Mouse (Mus musculus) frontal cortex, postnatal 14 days (tissue): ENCODE results near the gene Srcap.
A peak's percentile ranks its signal among the peaks of the same experiment; 100 is the strongest.
"Not testable (repeated sequence)": the region's sequence is repeated elsewhere in the genome, so short reads cannot be mapped to it uniquely, and the experiment has no call there.

Experiments
- DNase-seq, 2 experiments: peaks; one replicate each; pipeline ENCODE4 v3.0.0; 2022; ENCODE audit warnings: low spot score in 2 of 2

Srcap gene

DNA sequence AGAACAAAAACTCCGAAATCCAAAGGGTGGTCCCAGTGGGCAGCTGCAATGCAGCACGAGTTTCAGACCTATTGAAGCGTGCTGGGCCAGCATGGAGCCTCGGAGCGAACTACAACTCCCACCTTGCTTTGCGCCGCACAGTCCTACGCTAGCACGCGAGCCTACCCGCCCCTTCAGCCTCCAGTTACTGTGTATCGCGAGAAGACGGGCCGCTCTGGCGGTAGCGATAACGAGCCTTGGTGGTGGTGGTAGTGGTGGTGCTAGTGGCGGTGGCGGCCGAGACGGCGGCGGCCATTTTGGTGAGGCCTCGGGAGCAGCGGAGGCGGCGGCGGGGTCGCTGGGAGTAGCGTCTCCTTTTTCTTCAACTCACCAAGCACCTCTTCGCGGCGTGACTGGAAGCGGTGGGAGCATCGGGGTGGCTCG, at the start of gene Srcap:
Srcap (plus strand) TSS at position 176 of the 423 bp plus-strand sequence.
- DNase-seq, result peak; percentile 94 to 95

DNA sequence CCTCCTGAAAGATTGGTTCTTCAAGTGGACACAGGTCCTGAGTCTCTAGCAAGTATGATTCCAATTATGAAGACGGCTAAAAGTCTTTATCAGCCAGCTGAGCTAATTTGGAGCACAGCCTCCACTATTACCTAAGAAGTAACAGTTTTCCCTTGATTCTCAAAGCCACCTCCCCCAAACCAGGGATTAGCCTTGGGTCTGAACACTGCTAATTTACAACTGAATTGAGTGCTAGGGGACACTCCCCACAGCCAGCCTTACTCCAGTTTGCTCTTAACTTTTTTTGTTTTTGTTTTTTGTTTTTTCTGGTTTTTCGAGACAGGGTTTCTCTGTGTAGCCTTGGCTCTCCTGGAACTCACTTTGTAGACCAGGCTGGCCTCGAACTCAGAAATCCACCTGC, 46.6 kb upstream of the Srcap start:
- no peak for DNase-seq

DNA sequence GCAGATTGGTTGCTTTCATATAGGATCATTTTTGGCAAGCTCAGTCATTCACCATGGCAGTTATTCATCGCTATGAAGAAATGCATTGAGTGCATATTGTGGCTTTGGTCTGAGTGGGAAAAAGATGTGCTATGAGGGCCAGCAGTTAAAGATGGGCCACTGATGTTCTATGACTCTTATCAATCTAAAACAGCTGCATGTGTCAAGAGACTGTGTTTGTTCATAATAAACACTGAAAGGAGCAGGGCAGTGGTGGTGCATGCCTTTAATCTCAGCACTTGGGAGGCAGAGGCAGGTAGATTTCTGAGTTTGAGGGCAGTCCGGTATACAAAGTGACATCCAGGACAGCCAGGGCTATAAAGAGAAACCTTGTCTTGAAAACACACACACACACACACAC, 46.1 kb upstream of the Srcap start:
- not testable (repeated sequence) for DNase-seq

DNA sequence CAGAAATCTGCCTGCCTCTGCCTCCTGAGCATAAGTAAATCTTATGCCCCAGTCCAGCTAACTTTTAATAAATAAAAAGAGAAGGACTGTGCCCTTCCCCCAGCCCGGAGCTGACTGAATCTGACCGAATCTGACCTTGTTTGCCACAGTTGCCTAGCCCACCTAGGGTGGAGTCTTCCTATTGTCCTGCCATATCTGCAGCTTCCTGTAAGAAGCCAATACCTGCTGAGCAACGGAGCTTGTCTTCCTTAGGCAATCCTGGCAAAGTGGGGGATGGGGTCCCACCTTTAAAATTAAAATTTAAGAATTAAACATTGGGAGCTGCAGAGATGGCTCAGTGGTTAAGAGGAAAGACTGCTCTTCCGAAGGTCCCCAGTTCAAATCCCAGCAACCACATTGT, 45.2 kb upstream of the Srcap start:
- DNase-seq, result no peak

DNA sequence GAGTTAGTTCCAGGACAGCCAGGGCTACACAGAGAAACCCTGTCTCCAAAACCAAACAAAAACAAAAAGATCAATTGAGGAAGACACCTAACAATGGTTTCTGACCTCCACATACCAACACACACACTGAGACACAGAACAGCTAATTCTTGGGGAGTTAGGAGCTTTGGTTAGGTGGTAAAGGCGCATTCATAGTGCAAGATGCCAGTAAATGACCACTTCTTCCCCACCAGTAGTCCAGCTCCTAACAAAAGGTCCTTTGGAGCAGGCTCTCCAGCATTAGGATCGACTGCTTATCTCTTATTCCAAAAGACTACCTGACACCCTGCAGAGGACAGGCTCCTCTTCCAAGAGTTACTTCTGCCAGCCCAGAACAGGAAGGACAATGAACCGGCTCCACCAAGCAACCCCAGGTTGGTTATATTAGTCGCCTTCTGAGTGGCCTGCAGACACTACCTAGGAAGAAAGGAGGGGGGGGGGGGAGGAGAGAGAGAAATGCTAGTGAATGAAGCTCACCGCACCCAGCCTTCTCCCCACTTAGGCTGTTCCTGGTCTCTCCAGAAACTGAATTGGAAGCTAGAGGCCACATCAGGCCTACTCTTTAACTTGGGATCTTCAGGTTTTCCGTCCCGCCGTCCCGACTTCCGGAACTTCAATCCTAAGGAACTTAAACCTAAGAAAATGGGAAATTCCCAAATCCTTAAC, 41.6 kb upstream of the Srcap start:
- no peak for DNase-seq

DNA sequence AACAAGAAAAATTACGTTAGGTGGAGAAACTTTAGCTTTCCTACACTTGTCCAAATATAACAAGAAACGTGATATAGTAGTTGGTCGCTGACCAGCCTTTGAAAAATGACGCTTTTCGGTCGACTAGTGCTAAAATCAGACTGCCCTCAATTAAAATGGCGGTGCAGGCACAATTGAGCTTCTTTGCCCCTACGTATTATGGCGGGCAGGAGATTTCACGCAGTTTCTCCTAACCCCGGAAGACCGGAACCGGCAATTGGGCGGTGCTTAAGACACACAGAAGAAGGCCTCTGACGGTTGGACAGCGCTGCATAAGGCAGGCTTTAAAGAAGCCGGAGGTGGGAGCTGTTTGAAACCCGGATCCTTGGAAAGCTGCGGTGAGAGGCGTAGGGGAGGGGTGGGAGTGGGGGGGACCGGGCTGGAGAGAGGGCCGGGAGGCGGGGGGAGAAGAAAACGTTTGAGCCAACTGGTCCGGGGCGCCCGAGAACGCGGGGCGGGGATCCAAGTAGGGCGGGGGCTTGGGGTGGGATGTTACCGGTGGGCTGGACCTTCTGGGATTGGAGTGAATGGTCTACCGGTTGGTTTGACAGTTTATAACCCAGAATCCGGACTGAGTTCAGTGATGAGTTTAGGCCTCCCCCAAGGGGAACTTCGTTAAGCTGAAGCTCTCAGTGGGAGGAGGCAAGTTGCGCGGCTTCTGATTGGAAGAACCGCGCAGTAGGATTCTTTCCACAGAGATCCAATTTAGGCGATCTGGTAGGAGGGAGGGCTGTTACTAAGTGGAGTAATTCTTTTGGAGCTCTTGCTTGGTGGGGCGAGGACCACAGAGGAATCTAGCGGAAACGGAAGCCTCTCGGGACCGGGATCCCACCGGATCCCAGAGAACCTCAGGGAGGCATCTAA, 40.8 kb upstream of the Srcap start:
- DNase-seq, result peak; percentile 90 to 95

DNA sequence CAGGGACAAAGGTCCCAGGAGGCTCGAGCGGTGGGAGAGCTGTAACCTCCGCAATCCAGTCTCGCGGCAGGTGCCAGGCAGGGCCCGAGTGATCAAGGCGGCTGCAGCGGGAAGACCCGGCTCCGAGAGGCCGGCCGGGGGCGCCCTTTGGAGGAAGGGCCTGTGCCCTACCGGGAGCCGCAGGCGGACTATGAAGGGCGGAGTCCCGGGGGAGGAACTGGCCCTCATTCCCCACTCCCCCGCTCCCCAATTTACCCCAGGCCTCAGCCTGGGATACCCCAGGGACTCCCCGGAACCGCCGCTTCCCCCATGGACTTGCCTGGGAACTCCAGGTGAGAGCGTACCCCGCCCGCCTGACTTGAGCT, 40.2 kb upstream of the Srcap start:
- no peak for DNase-seq

DNA sequence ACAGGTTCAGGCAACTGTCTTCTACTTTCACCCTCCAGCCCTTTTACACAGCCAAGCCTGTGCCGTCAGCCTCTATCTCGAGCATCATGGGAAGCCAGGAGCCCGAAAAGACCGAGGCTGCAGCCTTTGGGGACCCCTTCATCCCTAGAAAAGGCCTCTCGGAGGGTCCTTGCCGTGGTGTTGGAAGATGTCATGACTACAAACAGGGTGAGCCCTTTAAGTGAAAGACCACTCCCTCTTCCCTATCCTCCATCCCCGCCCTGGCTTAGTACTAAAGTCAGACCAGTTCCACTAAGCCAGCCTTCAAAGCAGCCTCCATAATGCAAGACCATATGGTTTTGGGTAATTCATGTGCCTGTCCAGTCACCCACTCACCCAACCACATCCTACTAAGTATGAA, 39.7 kb upstream of the Srcap start:
- peak in 1 of 2 experiments; percentile 28 for DNase-seq

DNA sequence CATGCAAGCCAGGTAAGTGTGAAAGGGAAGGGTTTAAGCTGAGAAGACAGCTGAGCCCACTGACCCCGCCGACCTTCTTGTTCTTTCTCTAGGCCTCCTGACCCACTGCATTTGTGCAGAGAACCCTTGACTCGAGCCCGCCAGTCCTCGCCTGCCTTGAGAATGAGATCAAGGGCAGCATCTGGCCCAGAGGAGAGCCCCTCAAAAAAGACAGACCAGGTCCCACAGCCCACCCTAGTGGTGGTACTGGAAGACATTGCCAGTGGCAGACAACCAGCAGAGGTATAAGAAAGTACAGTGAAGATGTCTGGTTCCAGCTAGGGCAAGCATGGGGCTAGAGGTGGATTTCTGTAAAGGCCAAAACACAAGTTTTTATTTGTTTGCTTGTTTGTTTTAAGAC, 38.1 kb upstream of the Srcap start:
- no peak for DNase-seq

DNA sequence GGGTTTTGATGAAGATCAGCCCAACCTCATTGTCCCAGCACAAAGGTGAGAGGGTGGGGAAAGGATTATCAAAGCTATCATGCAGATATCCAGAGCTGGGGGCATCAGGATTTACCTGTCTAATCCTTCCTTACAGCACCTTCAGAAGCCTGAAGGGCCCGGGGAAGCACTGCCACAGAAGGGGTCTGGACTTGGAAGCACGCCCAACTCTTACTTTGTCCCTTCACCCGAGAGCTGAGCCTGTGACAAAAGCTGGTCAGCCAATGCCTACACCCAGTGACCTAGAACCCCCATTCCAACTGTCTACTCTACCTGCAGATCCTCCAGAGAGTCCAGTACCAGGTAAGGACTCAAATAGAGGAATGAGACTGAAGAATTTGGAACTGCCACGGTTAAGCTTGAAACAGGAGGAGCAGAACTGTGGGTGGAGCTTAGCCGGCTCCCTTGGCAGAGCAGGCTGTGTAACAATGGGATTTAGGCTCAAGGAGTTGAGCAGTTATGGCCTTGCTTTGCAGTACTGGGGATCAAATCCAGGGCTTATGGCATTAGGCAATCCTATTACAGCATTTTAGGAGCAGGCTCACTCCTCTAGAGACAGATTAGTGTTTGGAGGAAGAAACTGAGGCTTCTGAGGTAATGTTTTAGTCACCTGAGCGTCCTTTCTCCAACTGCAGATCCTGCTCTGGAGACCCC, 37.3 kb upstream of the Srcap start:
- DNase-seq, result no peak

DNA sequence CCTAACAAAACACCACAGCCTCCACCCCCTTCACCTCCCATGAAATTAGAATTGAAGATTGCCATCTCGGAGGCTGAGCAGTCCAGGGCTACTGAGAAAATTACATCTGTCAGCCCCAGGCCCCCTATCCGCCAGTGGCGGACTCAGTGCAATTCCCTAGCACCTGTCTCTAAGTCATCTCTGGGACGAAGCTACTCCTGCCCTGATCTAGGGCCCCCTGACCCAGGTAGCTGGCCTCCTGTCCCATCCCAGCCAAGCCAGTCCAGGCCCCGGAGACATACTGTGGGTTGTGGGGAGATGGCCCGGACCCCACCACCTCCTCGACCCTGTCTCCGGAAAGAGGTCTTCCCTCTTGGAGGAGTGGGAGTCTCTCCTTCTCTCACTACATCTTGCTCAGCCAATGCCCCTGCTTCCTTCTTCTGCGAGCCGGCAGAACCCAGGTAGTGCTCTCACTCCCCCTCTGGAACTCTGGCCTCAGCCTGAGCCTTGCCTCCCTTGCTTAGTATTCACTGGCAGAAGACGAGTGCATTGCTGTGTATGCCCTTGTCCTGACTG, 36.5 kb upstream of the Srcap start:
- no peak for DNase-seq

DNA sequence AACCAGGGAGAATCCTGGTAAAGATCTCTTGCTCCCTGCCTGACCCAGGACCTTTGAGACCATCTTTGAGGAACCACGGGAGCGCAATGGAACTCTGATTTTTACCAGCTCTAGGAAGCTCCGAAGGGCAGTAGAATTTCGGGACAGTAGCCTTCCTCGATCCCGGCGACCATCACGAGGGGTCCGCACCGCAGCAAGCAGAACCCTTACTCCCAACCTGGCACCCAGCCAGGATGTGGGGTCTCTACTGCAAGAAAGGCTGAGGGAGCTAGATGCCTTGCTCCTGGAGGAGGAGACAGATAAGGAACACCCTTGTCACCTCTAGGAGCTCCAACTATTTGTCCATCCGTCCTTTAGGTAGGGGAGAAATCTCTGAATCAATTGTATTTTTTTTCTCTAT, 35.4 kb upstream of the Srcap start:
- no peak for DNase-seq

DNA sequence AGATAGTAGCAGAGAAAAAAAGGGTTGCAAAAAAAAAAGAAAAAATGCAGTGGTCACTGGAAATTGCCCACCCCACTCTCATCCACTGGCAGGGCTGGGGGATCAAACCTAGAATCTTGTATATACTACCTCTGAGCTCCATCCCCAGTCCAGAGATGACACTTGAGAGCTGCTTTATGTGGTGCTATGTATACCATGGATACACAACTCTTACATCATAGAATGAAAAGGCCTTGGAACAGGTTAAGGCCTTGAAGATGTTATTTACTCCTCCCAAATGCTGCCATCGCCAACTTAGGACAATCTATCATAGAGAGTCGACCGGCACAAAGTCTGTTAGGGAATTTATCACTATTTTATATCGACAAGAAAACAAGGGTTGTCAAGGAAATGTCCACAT, 34.9 kb upstream of the Srcap start:
- DNase-seq, result no peak

DNA sequence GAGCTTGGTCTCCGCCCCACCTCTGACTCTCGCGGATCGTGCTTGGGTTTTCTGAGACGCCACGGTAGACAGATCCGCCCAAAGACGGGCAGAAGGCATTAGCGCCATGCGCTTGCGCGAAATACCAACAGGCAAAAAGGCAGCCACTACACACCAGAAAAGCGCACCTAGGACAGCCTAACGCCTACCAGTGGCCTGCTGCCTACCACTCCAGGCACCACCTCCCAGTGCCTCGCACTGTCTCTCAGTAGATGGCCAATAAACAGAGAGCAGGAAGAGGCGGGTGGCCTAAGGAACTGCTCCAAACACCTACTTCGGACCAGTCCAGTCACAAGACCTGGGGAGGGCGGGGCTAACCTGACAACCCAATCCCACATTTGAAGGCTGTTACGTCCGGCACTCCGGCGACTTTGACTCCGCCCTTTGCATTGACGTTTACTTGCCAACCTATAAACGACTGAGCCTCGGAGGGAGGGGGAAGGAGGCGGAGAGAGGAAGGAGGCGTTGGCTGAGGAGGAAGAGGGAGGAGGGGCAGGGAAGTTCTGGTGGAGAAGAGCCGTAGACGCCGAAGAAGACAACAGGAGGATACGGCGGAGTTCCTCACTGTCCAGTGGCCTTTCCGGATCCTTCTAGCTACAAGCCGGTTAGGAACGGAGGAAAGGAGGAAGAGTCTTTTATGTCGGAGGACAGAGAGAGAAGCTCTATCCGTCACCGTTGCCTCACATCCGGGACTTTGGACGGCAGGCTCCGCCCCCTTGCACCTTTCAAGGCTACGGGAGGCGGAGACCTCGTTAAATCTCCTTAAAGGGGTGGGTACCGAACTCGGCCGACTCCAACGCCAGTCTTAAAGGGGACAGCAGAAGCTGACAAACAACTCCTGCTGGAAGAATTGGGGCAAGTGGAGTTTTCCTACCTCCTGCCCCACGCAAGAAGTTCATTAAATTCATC, 33.8 kb upstream of the Srcap start:
- peak; percentile 98 to 100 for DNase-seq

DNA sequence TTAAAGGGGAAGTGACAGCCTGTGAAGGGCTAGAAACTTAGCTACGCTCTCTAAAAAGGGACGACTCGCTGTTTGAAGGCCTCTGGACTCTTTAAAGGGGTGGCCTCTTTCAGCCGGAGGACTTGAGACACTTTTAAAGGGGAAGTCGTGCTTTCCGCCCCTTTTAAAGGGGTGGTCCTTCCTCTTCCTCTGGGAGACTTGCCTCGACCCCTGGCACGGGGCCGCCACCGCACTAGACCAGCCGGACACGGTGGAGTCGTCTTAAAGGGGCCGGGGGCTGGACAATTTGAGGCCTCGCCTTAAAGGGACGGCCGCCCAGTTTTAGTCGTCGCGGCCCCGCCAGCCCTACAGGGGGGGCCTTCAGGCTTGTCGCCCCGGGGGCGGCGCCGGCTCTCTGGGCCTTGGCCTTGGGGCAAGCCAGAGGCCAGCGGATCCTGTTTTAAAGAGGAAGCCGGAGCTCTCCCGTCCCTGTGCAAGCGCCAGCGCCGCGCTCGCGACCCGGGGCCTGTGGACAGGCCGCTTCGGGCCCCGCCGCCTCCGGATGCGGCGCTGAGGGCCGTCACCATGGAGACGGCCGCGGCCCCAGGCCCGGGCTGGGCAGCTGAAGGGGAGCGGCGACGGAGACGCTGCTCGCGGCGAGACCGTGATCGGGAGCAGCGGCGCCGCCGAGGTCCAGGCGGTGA, 33.0 kb upstream of the Srcap start, which contains the start of gene Fbrs:
Fbrs (plus strand) TSS at position 565 of the 683 bp plus-strand sequence.
- peak; percentile 88 to 94 for DNase-seq

DNA sequence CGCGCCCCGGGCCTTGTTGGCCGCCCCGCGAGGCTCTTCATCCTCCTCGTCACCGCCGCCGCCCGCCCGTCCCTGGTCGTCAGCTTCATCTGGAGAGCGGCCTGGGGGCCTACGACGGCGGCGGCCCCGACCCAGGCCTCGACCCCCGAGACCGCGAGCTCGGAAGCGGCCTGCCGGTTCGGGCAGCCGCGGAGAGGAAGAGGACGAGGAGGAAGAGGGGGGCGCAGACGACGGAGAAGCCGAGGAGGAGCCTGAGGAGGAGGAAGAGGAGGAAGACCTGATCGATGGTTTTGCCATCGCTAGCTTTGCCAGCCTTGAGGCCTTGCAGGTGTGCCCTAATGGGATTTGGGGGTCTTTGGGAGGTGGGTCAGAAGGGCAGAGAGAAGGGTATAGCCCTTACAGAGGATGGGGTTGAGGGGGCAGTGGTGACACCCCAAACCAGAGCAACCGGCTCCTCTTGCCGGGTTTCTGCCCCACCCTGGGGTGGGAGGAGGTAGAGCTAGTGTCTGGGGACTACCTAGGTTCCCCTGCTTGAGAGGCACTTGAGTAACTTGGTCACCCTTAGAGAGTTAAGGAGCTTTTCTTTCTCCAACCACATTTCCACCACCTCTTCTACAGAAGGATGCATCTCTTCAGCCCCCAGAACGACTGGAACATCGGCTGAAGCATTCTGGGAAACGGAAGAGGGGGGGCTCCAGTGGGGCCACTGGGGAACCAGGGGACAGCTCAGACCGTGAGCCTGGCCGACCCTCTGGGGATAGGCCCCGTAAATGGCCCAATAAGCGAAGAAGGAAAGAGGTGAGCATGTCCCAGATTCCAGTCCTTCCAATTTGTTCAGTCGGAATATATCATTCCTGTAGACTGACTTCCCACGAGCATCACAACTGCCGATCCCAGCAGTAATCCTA, 32.2 kb upstream of the Srcap start:
- DNase-seq, result no peak

DNA sequence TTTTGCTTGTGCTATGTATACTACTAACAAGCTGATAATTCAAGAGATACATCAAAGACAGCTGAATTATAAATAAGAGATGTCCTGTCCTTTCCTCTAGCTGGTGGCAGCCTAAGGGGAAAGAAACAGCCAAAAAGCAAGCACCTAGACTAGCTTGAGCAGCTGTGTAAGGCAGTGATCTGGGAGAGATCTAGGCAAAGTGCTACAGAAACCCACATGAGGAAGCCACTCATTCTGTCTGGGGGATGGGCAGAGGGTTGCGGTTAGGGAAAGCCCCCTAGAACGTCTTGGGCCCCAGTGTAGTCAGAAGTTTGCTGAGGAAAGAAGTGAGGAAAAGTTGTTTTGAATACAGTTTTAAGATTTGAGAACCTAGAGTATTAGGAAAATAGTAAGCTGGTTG, 31.5 kb upstream of the Srcap start:
- no peak for DNase-seq

DNA sequence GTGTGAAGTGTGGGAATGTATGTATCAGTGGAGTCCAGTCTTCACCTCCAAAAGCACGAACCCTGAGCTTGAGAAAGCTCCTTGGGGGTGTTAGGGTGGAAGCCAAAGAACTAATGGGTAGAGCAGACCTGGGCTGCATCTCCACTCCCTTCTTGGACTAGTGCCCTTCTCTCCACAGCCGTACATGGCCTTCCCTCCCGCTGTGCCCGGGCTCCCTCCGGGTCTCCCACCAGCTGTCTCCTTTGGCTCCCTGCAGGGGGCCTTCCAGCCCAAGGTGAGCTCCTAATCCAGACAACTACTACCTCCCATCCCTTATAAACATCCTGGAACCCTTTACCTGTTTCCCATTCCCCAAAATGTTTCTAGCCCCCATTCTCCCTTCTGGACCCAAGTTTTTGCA, 26.4 kb upstream of the Srcap start:
- DNase-seq, result no peak

DNA sequence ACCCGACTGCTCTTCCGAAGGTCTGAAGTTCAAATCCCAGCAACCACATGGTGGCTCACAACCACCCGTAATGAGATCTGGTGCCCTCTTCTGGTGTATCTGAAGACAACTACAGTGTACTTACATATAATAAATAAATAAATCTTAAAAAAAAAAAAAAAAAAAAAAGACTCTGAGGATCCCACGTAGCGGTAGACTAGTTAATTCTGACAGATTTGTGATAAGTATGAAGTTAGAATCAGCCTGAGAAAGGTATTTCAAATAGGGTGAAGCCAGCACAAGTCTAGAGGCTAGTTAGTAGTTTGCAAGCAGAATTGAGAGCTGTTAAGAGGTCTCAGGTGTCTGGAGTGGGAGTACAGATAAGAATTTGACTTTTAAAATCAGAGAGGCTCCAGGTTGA, 23.4 kb upstream of the Srcap start:
- DNase-seq, result not testable (repeated sequence)
